Mouse (Mus musculus) liver, embryonic 13.5 days (tissue): ENCODE measurements around the gene Nisch. TPM values are rescaled to one million over a fixed set of nuclear protein-coding genes. Genes with fewer than 3 reads are reported as not detected.
A peak's percentile ranks its signal among the peaks of the same experiment; 100 is the strongest.

Experiments used
- ATAC-seq: fragments of 200-750 bp; cut with Nextera tagmentation; 2 replicates; pipeline ENCODE4 v1.8.0; 2017; ENCODE audit warnings: low read depth, mild to moderate bottlenecking, moderate number of reproducible peaks, moderate library complexity
- DNase-seq: peaks from one replicate; pipeline ENCODE4 v3.0.0; 2022
- H3K27ac ChIP-seq: fragments of 300-500 bp; sonication (generic); 2 replicates; pipeline ENCODE4 v1.5.1; 2015; ENCODE audit warnings: moderate library complexity, mild to moderate bottlenecking, inconsistent platforms
- H3K27me3 ChIP-seq: fragments of 300-500 bp; sonication (generic); 2 replicates; pipeline ENCODE4 v1.6.1; 2015; ENCODE audit warnings: mild to moderate bottlenecking, inconsistent platforms
- H3K36me3 ChIP-seq: fragments of 300-500 bp; sonication (generic); 2 replicates; pipeline ENCODE4 v1.6.1; 2015; ENCODE audit warnings: mild to moderate bottlenecking, inconsistent platforms
- H3K4me1 ChIP-seq: fragments of 300-500 bp; sonication (generic); replicated peaks from 2 replicates; pipeline ENCODE4 v1.6.1; 2015; ENCODE audit warnings: inconsistent platforms
- H3K4me2 ChIP-seq: fragments of 300-500 bp; sonication (generic); 2 replicates; pipeline ENCODE4 v1.6.1; 2015; ENCODE audit warnings: inconsistent platforms, mild to moderate bottlenecking, moderate library complexity
- H3K4me3 ChIP-seq: fragments of 300-500 bp; sonication (generic); replicated peaks from 2 replicates; pipeline ENCODE4 v1.5.1; 2015; ENCODE audit warnings: mild to moderate bottlenecking, inconsistent platforms
- H3K9ac ChIP-seq: fragments of 300-500 bp; sonication (generic); 2 replicates; pipeline ENCODE4 v1.6.1; 2015; ENCODE audit warnings: mild to moderate bottlenecking, inconsistent platforms
- H3K9me3 ChIP-seq: fragments of 300-500 bp; sonication (generic); replicated peaks from 2 replicates; pipeline ENCODE4 v1.6.1; 2016; ENCODE audit warnings: inconsistent platforms
- WGBS: fragments of 180-500 bp; shearing (Covaris S2); methylation state at CpG from one replicate; pipeline ENCODE4 v1.1.7; 2015; ENCODE audit not compliant: insufficient replicate concordance; 5-methylcytosine and 5-hydroxymethylcytosine counted together
- polyA plus RNA-seq: library from polyadenylated mRNA; unstranded; fragments of >200 nt; fragmentation: Nextera tagmentation; extraction: Ambion mirVana; gene quantifications from 2 replicates; pipeline ENCODE4 v1.2.1, GENCODE M21; 2015

The Nisch gene
- polyA plus RNA-seq, 1 experiment from 2014 or later, result 77.9 TPM

- Histone ChIP-seq H3K9me3 (no peaks in the 10 kb centered on the region), H3K27me3 (no peaks in the 10 kb centered on the region), H3K36me3 (peaks cover 68% of the 10 kb centered on the region), H3K4me1 (peaks cover 30% of the 10 kb centered on the region), H3K9ac (no peak overlapping the region), H3K4me2 (no peak overlapping the region), H3K27ac (no peak overlapping the region), H3K4me3 (no peak overlapping the region)
- 90% methylated on average over 34 of the region's 34 CpGs for WGBS
- ATAC-seq (no peak), DNase-seq (no peak)
Observed at GRCm38 (mm10) chr14:31135495-31136410, 81.0 kb downstream of the Nisch start.

GRCm38 (mm10) chr14:31134015-31135000, 82.4 kb downstream of the Nisch start:
- 85% methylated on average over 25 of the region's 25 CpGs for WGBS
- Histone ChIP-seq H3K27ac (no peak overlapping the region), H3K4me1 (peaks cover 44% of the 10 kb centered on the region), H3K27me3 (no peaks in the 10 kb centered on the region), H3K36me3 (peaks cover 54% of the 10 kb centered on the region), H3K9me3 (no peaks in the 10 kb centered on the region), H3K4me2 (no peak overlapping the region), H3K4me3 (no peak overlapping the region), H3K9ac (no peak overlapping the region)
- DNase-seq (no peak), ATAC-seq (no peak)

- Histone ChIP-seq H3K27ac (peak overlapping the region; percentile 82; the same call in 1 of the 2 replicates), H3K27me3 (no peaks in the 10 kb centered on the region), H3K9ac (peak overlapping the region; percentile 94; the same call in 1 of the 2 replicates), H3K4me1 (peaks cover 48% of the 10 kb centered on the region), H3K36me3 (peaks cover 42% of the 10 kb centered on the region), H3K4me3 (peak overlapping the region; percentile 87), H3K4me2 (peak overlapping the region; percentile 99), H3K9me3 (no peaks in the 10 kb centered on the region)
- no peak for DNase-seq
- WGBS, result 65% methylated on average over 11 of the region's 11 CpGs
- no peak for ATAC-seq
Observed at GRCm38 (mm10) chr14:31133023-31133665, 83.6 kb downstream of the Nisch start.

- H3K4me2 ChIP-seq, result peak overlapping the region; percentile 99
- H3K27me3 ChIP-seq, result no peaks in the 10 kb centered on the region
- peak overlapping the region; percentile 82 for H3K27ac ChIP-seq
- H3K4me1 ChIP-seq, result peaks cover 50% of the 10 kb centered on the region
- H3K9me3 ChIP-seq, result no peaks in the 10 kb centered on the region
- H3K4me3 ChIP-seq, result peak overlapping the region; percentile 87
- H3K9ac ChIP-seq, result peak overlapping the region; percentile 94
- peak; percentile 31 for DNase-seq
- H3K36me3 ChIP-seq, result peaks cover 36% of the 10 kb centered on the region
- 74% methylated on average over 7 of the region's 7 CpGs for WGBS
- ATAC-seq, result no peak
Observed at GRCm38 (mm10) chr14:31132491-31132975, 84.2 kb downstream of the Nisch start.

GRCm38 (mm10) chr14:31132031-31132430, 84.7 kb downstream of the Nisch start:
- WGBS, result 4% methylated on average over 6 of the region's 6 CpGs
- peak overlapping the region; percentile 82 for H3K27ac ChIP-seq
- ATAC-seq, result peak; percentile 14; the same call in 1 of the 2 replicates
- DNase-seq, result peak; percentile 53
- H3K9ac ChIP-seq, result peak overlapping the region; percentile 94
- no peaks in the 10 kb centered on the region for H3K27me3 ChIP-seq
- H3K4me2 ChIP-seq, result peak overlapping the region; percentile 99
- H3K4me1 ChIP-seq, result peaks cover 55% of the 10 kb centered on the region
- H3K4me3 ChIP-seq, result peak overlapping the region; percentile 87
- no peaks in the 10 kb centered on the region for H3K9me3 ChIP-seq
- peaks cover 31% of the 10 kb centered on the region for H3K36me3 ChIP-seq

GRCm38 (mm10) chr14:31131272-31131821, 85.4 kb downstream of the Nisch start:
- H3K27me3 ChIP-seq, result no peaks in the 10 kb centered on the region
- no peak; the same call in 1 of the 2 replicates for ATAC-seq
- H3K9ac ChIP-seq, result peak overlapping the region; percentile 94
- WGBS, result under 1% methylated on average over 43 of the region's 43 CpGs
- peak overlapping the region; percentile 99 for H3K4me2 ChIP-seq
- H3K4me3 ChIP-seq, result peak overlapping the region; percentile 87
- H3K27ac ChIP-seq, result peak overlapping the region; percentile 82
- peaks cover 62% of the 10 kb centered on the region for H3K4me1 ChIP-seq
- peaks cover 24% of the 10 kb centered on the region for H3K36me3 ChIP-seq
- DNase-seq, result no peak
- H3K9me3 ChIP-seq, result no peaks in the 10 kb centered on the region

GRCm38 (mm10) chr14:31130236-31131220, 86.2 kb downstream of the Nisch start, which contains the start of gene Nt5dc2:
Gene Nt5dc2, plus strand, starts transcription at chr14:31131053.
- H3K4me1 ChIP-seq, result peaks cover 70% of the 10 kb centered on the region
- WGBS, result 7% methylated on average over 57 of the region's 63 CpGs
- DNase-seq, result peak; percentile 81

GRCm38 (mm10) chr14:31129326-31130235, 87.2 kb downstream of the Nisch start:
- peak overlapping the region; percentile 99 for H3K4me2 ChIP-seq
- WGBS, result 59% methylated on average over 15 of the region's 15 CpGs
- H3K36me3 ChIP-seq, result peaks cover 13% of the 10 kb centered on the region
- H3K9me3 ChIP-seq, result no peaks in the 10 kb centered on the region
- peak overlapping the region; percentile 81 for H3K4me3 ChIP-seq
- H3K27me3 ChIP-seq, result no peaks in the 10 kb centered on the region
- peak overlapping the region; percentile 60 for H3K9ac ChIP-seq
- peaks cover 80% of the 10 kb centered on the region for H3K4me1 ChIP-seq
- DNase-seq (no peak), ATAC-seq (no peak)
- peak overlapping the region; percentile 82 for H3K27ac ChIP-seq

More at GRCm38 (mm10) chr14:31130236-31131220, 86.2 kb downstream of the Nisch start, which contains the start of gene Nt5dc2:
- ATAC-seq, result peak; percentile 66
- Histone ChIP-seq H3K9ac (peak within 1 kb of the TSS; percentile 94), H3K4me2 (peak within 1 kb of the TSS; percentile 99), H3K4me3 (peak within 1 kb of the TSS; percentile 87), H3K27me3 (no peaks in the 10 kb centered on the region), H3K36me3 (peaks cover 19% of the 10 kb centered on the region), H3K9me3 (no peaks in the 10 kb centered on the region), H3K27ac (peak within 1 kb of the TSS; percentile 82)

GRCm38 (mm10) chr14:31128826-31129219, 87.9 kb downstream of the Nisch start, which contains the start of gene Smim4:
Gene Smim4, minus strand, starts transcription at chr14:31128956.
- Histone ChIP-seq H3K27me3 (no peaks in the 10 kb centered on the region), H3K4me2 (peak within 1 kb of the TSS; percentile 99), H3K4me3 (peak within 1 kb of the TSS; percentile 81), H3K9ac (peak within 1 kb of the TSS; percentile 93), H3K36me3 (peaks cover 13% of the 10 kb centered on the region), H3K27ac (peak within 1 kb of the TSS; percentile 91), H3K9me3 (no peaks in the 10 kb centered on the region), H3K4me1 (peaks cover 81% of the 10 kb centered on the region)
- DNase-seq (peak; percentile 97), ATAC-seq (peak; percentile 91)
- 0% methylated on average over 33 of the region's 33 CpGs for WGBS
